Mouse (Mus musculus) large intestine, adult 2 months (tissue): Measurements from ENCODE around the gene Map7d1. TPM values are rescaled to one million over a fixed set of nuclear protein-coding genes. Genes with fewer than 3 reads are reported as not detected.

Experiments
- DNase-seq: peaks from one replicate; pipeline ENCODE4 v3.0.0-alpha.2; 2012; ENCODE audit warnings: low read depth, low spot score
- WGBS: fragments of 180-500 bp; shearing (Covaris S2); methylation state at CpG from one replicate; pipeline ENCODE4 v1.1.7; 2018; 5-methylcytosine and 5-hydroxymethylcytosine counted together
- polyA plus RNA-seq: library from polyadenylated mRNA; depleted of rRNA; stranded (reverse); fragments of >200 nt; gene quantifications from 2 replicates; pipeline ENCODE4 v1.2.3, GENCODE M21; 2012

The Map7d1 gene
- polyA plus RNA-seq, 1 experiment, result 26.5 TPM

DNA sequence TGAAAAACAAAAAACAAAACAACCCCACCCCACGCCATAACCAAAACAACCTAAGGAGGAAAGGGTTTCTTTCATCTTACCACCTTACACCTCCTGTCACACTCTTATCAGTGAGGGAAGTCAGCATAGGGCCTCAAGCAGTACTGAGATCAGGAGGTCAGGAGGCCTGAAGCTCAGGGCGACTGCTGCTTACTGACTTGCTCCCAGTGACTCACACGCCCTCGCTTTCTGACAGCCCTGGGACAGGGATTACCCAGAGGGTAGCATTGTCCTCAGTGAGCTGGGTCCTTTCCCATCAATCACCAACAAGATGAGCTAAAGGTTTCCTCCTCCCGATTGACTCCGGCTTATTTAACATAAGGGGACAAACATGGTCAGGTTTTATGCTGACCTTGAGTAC lies 49.1 kb downstream of the Map7d1 start:
- 75% methylated on average over 6 of the region's 6 CpGs for WGBS
- no peak for DNase-seq

- WGBS, result 86% methylated on average over 1 of the region's 1 CpGs
- no peak for DNase-seq
Observed at GRCm38 (mm10) chr4:126205386-126205785, 50.8 kb downstream of the Map7d1 start.

DNA sequence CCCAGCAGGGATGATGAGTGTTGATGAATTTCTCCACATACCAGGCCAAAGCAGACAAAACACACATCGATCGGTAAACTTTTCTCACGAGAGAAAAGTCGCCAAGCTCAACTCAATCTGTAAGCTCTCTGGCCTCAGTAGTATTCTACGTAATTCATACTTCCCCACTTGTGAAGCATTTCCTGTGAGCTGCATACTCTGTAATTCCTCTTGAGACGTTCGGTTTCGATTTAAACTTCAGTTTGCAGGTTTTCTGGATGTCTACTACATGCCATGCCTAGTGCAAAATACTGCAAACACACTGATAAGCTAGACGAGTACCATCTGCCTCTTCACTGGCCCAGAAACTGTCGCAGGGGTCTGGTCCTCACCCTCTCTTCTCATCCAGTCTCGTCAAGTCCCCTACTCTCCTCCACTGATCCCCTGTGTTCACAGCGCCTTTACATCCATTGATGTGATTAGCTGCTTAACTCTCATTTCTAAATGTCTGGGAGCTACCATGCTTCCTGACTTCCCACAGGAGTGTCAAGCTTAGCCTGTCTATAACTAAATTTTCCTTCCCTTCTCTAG lies 51.4 kb downstream of the Map7d1 start:
- DNase-seq, result no peak

GRCm38 (mm10) chr4:126204016-126204415 lies 52.1 kb downstream of the Map7d1 start:
- WGBS, result 84% methylated on average over 8 of the region's 8 CpGs
- no peak for DNase-seq

More for the DNA sequence above, 51.4 kb downstream of the Map7d1 start:
- 77% methylated on average over 12 of the region's 12 CpGs for WGBS

- DNase-seq, result no peak
- WGBS, result 72% methylated on average over 10 of the region's 10 CpGs
Observed at GRCm38 (mm10) chr4:126203336-126203895, 52.7 kb downstream of the Map7d1 start.

GRCm38 (mm10) chr4:126202303-126203181 lies 53.6 kb downstream of the Map7d1 start, which contains the start of gene Thrap3:
Gene Thrap3, minus strand, starts transcription at chr4:126202760.
- WGBS, result under 1% methylated on average over 75 of the region's 75 CpGs
- DNase-seq, result peak; percentile 97

DNA sequence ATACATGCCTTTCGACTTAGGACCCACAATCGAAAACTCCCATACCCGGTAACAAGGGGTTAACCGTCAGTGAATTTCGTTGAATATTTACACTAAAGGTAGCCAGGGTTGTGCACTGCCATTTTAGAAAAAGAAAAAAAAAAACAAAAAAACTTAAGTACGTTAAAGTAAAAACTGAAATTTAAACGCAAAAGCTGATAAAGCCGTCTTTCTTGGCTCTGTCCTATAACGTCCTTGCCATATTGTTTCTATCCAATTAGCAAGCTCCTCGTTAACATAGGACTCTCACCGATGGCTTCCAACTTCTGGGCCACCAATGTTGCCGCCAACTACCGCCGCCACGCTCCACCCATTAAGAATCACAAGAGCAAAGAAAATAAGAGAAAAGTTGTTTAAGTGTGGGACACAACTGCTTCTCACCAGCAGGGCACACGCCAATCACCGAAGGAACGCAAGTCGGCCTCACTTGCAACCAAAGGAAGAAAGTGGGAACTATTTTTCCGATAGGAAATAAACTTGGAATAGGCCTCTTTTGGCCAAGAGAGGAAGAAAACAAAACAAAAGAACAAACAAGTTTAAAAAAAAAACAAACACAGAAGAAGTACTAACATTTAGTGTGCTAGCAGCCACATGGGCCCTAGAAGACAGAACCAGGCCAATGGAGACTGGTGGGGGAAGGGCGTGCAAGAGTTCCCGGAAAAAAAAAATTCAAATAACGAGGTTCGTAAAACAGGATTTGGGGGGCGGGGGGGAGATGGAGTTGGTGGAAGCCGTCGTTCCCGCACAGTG lies 54.4 kb downstream of the Map7d1 start:
- WGBS, result under 1% methylated on average over 28 of the region's 28 CpGs
- peak; percentile 35 for DNase-seq

DNA sequence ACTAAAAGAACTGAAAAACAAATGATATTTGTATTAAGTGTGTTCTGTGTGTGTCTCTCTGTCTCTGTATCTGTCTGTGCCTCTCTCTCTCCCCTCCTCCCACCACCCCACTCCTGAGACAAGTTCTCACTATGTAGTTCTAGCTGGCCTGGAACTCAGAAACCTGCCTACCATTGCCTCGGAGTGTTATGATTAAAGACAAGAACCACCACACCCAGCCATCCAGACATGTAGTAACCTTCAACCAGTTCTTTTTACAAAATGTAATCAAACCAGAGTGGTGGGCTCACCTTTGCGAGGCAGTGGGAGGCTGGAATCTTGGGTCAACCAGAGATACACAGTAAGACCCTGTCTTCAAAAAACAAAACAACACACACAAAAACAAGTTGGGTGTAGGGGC lies 55.5 kb downstream of the Map7d1 start:
- DNase-seq, result no peak
- WGBS, result 7% methylated on average over 2 of the region's 2 CpGs

DNA sequence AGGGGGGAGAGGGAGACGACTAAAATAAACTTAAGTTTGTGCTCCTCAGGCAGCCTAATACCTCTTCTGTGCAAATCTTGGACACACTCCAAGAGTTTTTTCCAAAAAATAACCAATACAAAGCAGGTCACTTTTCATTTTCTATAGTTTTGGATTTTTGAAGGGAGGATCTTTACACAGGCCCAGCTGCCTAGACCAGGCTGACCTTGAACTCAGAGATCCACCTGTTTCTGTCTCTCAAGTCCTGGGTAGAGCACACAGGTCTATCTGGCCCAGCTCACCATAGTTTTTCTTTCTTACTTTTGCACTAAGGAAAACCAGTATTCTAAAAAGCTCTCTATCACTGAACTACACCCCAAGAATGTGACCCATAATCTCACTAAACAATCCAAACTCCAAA lies 56.1 kb downstream of the Map7d1 start:
- 14% methylated on average over 1 of the region's 1 CpGs for WGBS
- DNase-seq, result no peak

DNA sequence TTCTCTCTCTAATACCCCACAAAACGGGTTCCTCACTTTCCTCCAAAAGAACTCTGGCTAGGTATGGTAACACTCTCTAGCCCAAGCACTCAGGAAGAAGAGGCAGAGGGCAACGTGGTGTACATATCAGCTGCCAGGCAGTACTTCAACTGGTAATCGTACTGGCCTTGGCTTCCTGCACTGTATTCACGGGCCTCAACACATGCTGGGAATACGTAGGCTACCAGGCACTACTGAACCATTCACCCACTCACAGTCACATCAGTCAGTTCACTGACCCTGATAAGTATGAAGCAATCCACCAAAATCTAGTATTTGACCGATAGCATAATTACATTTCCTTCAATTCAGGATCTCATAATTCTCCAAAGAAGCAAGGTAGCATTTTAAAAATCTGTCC lies 56.6 kb downstream of the Map7d1 start:
- no peak for DNase-seq
- WGBS, result 22% methylated on average over 6 of the region's 6 CpGs

DNA sequence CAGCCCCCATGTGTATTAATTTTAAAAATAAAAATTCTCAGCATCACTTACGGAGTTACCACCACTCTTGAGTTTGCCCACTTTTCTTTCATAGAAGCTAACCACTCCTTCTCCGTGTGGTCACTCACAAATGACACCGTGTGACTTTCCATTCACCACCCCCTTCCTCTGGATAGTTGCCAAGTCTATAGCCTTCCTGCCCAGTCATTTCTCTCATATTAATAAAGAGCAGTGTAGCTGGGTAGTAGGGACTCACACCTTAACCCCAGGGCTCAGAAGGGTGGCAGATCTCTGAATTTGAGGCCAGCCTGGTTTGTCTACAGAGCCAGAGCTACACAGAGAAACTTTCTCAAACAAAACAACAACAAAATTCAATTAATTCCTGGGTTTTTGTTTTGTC lies 58.7 kb downstream of the Map7d1 start:
- DNase-seq, result no peak
- 43% methylated on average over 3 of the region's 3 CpGs for WGBS

- DNase-seq, result no peak
- 75% methylated on average over 4 of the region's 4 CpGs for WGBS
Observed at GRCm38 (mm10) chr4:126194916-126195315, 61.2 kb downstream of the Map7d1 start.

DNA sequence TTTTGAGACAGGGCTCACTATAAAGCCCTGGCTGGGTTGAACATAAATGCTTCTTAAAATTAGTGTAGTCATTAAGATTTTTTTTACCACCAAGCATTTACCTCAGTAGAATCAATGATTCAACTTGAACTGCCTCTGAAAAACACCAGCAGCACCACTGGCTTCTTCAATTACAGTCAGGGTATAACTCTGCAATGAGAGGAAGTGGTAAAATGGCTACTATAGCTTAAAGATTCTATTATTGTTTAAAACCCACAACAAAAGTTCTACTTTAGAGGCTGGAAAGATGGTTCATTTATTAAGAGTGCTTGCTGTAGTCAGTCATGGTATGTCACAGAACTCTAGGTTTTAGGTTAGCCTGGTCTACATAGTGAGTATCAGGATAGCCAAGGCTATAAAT lies 61.9 kb downstream of the Map7d1 start:
- no peak for DNase-seq

DNA sequence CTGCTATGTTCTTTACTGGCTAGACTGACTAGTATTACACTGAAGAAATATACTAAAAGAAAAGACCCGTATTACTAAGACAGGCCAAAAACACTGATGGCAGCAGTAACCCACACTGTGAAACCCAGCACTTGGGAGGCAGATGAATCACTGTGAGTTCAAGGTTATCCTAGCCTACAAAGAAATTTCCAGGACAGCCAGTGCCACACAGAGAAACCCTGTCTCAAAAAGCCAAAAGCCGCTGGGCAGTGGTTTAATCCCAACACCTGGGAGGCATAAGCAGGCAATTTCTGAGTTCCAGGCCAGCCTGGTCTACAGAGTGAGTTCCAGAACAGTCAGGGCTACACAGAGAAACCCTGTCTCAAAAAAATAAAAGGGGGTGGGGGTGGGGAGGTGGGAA lies 65.5 kb downstream of the Map7d1 start:
- DNase-seq, result no peak
- 92% methylated on average over 2 of the region's 2 CpGs for WGBS

DNA sequence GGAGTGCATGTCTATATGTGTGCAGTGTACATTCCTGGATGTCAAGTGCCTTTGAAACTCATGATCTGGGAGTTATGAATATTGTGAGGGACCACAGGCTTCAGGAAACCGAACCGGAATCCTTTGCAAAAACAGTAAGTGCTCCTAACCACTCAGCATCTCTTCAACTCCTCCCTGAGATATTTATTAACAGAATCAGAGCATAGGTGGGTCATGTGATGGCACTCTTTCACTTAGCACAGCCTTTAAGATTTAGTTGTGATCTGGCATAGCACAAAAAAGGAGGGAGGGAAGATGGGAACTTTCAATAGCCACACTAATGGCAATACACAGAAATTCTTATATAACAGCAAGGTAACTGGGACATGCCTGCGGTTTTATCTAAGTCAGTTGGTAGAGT lies 69.0 kb downstream of the Map7d1 start:
- 69% methylated on average over 3 of the region's 3 CpGs for WGBS
- no peak for DNase-seq

DNA sequence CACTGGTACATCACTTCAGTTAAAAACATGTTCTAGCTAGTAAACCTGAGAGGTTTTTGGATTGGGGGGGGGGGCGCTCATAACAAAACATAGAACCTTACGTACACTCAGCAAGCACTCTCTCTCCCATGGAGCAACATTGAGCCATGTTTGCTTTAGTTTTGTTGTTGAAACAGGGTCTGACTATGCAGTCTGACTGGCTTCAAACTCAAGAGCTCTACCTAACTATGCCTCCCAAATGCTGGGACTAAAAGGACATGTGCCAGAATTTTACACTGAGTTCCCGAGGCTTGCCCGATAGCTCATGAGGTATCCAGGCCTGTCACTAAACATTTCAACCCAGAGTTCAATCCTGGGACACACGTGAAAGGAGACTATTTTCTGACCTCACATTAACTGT lies 73.1 kb downstream of the Map7d1 start:
- WGBS, result 74% methylated on average over 5 of the region's 5 CpGs
- DNase-seq, result no peak
